Mouse (Mus musculus): ENCODE results near the gene Nid1. TPM values are rescaled to one million over a fixed set of nuclear protein-coding genes. Genes with fewer than 3 reads are reported as not detected.

Nid1 gene
- total RNA-seq, 2 experiments from 2014 or later = 5.4 to 7.7 TPM

Other genes with a start within 250 kb of the Nid1 start
- 10 to 100 TPM; 21.4 to 23.4 TPM for gene Gpr137b, start 43.5 kb upstream of the Nid1 start, total RNA-seq (2021)
- gene Lyst, start 152.8 kb downstream of the Nid1 start, total RNA-seq (2021) = 10 to 100 TPM; 45.5 to 63.6 TPM

All from left cerebral cortex, postnatal 36 days (tissue).